Mouse (Mus musculus) liver, adult (tissue): ENCODE measurements around the gene Acod1.

ENCODE experiments used
- GATA4 ChIP-seq: IDR thresholded peaks from 2 replicates; pipeline ENCODE4 v1.6.1; 2014; ENCODE audit warnings: mild to moderate bottlenecking, low read length; ENCODE audit not compliant: insufficient replicate concordance

The Acod1 gene

DNA sequence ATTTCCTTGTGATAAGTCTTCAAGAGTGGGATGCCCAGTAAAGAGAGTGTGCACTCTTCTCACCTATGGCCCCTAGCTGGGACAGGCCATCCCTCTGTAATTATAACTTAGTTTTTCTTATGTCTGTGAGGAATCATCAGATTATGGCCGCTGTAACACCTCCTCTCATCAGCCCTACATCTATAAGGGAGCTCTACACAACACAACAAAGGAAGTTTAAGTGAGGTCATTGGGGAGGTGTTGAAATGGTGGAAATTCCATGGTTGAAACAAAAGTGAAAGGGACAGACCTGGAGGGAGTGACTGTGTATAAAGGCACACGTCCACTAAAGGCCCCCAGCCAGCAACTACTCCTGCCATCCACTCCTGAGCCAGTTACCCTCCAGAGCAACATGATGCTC lies at the start of gene Acod1:
TSS of gene Acod1 (plus strand) at position 301 of the 400 bp plus-strand sequence.
- TF ChIP-seq GATA4 = no peak

DNA sequence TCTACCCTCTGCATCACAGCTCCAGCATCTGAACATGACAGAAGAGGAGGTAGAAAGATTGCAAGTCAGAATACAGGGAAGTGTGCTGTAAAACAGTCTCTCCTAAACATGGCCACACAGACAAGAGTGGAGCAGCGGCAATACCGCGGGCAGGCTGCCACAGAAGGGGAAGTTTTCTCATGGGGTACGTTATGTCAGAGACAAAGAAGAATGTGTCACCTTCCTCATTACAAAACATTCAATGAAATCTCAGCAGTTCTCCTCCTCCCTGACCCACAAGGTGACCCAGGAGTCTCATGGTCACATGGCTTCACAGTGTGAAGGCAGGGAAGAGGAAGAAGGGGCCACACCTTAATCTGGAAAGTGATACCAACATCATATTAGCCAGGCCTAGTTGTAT lies 39.0 kb upstream of the Acod1 start:
- TF ChIP-seq GATA4 = no peak

DNA sequence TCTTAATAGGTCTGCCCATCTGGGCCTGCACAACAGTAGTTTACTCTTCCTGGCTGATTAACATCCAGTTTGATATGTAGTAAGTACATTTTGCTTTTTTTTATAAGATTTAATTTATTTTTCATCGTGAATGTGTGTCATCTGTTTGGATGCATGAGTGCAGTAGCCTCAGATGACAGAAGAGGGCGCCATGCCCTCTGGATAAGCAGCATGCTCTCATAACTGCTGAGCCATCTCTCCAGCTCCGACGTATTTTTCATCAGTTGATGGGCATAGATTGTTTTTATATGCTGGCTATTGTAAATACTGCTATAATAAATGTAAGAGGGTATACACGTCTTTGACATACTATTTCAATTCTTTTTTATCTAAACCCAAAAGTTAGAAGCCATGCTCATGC lies 35.0 kb upstream of the Acod1 start:
- no peak for TF ChIP-seq GATA4

DNA sequence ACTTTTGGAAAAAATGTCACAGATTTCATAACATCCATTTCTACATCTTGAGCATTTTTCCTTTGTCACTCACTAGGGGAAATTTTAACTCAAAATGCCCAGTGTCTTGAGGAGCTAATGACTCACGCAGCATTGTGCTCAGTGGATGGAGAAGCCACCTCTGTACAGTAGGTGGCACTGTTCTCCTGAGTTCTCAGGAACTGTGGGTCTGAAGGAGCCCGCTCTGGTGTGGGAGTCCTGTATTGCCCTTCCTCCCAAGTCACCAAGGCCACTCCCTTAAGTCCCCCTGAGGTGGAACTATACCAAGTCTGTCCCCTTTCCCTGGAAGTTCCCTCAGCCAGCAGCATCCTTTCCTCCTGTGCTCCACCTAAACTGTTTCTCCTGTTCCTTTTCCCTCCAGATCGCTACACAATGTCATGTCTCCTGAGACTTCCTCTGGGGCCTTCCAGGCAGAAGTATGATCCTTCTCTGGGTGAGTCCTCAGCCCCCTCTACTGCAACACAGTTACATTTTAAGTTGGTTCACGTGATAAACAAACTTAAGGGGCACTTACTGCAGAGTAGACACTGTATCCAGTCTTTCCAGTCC lies 34.1 kb upstream of the Acod1 start:
- no peak for TF ChIP-seq GATA4

DNA sequence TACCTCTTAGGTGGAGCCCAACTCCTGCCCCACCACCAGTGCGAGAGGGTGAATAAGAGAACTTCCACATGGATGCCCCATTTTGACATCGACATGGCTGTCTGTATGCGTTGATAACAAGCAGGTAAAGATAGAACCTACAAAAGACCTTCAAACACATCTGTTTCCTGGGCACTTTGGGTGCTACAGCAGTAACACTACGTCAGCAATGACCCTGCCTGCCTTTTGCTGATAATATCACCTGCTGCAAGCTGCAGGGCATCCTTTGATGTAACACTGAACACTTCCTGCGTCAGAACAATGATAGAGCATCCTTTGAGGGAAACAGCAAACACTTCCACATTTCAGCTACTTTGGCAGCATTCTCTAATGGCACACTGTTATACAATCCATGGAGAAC lies 29.8 kb upstream of the Acod1 start:
- no peak for TF ChIP-seq GATA4

DNA sequence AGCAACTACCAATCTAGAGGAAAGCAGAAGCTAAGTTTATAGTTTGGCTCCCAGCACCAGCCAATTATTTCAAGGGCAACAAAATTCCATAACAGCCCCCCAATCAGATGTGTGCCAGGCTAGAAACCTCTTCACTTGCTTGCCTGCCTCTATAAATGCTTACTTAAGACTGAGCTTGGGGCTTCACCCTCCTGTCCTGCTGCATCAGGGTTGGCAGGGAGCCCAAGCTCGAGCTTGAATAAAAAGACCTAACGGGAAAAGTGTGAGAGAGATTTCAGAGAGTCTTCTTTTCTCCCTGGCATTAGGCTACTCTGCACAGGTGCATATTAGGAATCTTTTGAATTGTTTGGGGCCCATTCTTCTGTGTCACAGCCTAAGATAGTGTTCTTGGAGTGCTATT lies 26.7 kb upstream of the Acod1 start:
- no peak for TF ChIP-seq GATA4

DNA sequence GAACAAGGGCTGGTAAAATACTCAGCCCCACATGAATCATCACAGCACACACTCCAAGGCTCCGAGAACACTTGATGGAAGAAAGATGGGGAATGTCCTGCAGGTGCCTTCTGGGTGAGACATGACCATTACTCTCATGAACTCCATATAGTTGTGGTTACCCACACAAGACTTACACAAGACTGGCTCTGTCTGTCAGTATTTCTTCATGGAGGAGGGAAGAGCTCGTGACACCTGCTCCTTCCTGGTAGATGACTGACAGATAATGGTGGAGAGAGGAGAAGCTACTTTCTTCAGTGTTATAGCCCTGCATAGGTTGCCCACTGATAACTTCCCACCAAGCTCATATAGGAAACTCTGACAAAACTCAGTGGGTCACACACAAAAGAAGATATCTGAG lies 17.6 kb upstream of the Acod1 start:
- no peak for TF ChIP-seq GATA4

DNA sequence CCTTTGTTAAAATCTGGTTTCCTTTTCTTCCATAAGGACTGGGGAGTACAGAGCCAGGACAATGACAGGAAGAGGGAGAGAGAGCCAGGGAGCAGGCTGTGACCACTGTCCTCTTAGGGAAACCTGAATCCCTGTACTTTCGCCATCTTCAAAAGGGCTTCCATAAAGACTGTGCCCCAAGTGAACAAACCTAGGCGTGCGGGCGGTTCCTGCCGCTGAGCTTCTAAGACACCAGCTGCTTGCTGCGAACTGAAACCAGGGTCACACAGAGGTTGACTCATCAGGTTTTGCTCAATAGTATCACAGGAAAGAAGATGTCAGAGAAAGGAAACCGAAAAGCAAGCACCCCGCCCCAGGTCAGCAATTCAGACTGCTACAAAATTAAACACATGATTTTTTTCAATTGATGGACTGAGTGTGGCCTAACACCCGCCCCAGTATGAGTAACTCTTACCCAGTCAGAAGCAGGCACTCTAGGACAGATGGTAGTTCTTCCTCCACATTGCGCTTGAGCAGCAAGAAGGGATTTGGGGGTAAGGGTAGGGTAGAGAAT lies 13.4 kb upstream of the Acod1 start:
- TF ChIP-seq GATA4 = no peak

DNA sequence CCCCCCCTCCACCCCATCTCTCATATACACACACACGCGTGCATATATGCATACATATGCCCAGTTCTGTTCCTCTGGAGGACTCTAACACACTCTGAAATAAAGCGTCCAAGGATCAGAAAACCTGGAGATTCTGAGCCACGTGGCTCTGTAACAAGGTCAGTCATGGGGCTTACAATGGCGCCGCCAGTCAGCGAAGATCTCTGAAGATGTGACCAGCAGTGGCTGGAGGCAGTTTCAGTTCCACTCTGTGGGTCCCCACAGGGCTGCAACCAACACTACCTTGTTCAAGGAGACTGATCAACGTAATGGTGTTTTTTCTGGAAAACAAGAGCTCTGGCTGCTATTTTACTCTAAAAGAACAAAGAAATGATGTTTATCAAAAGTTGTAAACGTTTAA lies 12.7 kb upstream of the Acod1 start:
- TF ChIP-seq GATA4 = no peak

DNA sequence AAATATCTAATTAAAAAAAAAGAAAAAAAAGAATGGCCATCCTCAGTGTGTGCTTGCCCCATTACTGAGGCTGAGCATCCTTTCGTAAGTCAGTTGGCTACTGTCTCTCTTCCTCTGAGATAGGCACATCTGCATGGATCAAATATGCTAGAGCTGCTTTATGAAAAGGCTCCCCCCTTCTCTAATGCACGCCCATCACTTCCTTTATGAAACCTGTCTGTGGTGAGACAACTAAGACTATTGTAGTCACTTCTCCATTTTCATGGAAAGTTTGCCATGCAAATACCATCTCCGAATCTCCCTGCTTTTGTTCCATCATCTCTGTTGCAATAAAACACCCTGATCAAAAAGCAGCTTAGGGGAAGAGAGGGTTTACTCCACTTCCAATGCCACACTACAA lies 9.8 kb upstream of the Acod1 start:
- no peak for TF ChIP-seq GATA4

DNA sequence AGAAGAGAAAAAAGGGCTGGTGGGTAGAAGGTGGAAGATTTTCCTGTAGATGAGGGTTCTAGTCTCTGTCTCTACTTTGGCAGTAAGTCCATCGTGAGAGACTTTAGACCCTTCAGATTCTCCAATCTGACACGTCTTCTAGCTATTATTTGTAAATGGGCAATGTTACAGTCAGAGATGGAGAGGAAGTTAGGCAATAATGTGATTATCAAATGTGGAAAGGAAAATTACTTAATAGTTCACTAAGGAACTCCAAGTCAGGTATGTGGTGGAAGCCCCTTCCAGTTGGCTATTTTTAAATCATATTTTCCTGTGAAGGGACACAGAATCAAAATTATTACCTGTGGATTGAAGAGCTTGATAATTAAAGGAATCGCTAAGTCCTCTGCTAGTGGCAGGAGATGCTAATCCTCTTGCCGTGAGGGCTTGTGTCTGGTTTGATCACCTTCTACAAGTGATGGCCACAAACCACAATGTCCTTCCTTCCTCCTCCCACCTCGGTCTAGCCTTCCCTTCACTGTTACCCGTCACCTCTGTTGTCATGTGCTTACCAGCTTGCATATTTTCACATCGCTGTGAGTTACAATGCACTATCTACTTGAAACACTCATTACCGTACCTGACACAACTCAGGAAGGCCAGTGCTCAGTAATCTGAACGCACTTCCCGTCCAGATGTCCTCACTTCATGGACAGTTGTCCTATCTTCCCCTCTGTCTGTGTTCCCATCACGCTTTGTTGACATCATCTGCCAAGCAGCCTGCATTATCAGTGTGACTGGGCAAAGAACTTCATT lies 1.7 kb downstream of the Acod1 start:
- TF ChIP-seq GATA4 = no peak

DNA sequence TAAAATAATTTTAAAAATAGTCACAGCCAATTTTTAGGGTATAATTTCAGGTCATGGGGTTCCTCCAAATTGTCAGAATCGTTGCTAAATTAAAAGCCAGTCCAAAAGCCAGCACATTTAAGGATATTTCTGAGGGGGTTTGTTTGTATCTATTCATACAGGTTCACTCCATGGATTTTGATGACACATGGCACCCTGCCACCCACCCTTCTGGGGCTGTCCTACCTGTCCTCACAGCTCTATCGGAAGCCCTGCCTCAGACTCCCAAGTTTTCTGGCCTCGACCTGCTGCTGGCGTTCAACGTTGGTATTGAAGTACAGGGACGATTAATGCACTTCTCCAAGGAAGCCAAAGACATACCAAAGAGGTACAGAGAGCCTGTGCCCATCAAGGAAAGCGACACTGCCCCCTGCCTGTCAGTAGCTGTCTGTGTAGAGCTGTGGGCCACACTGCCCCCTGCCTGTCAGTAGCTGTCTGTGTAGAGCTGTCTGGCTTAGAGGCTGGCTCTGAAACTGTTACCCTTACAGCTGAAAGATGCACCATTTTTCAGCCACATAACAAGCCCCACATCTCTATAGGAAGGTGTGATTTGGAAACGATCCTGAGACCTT lies 4.5 kb downstream of the Acod1 start:
- no peak for TF ChIP-seq GATA4

DNA sequence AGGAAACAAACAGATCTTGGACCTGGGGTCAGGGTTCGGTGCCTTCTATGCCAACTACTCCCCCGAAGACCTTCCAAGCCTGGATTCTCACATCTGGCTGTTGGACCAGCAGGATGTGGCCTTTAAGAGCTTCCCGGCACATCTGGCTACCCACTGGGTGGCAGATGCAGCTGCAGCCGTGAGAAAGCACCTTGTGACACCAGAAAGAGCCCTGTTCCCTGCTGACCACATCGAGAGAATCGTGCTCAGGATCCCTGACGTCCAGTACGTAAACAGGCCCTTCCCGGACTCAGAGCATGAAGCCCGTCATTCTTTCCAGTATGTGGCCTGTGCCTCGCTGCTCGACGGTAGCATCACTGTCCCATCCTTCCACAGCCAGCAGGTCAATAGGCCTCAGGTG lies 8.0 kb downstream of the Acod1 start:
- no peak for TF ChIP-seq GATA4

DNA sequence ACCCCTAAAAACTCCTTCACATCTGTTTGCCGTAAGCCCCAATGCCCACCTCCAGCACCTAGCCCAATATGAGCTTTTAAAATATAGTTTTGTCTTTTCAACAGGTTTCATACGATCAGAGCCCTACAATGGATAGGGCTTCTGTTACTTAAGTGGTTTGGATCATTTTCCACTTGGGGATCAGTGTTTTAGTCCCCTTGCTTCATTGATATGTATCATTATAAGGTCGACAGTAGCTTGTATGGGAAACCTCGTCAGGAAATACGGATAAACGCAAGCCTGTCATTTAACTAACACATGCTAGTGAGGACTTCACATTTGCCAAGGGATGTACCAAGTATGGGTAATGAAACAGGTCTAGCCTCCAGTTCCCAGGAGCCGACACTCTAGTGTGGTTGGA lies 9.8 kb downstream of the Acod1 start:
- no peak for TF ChIP-seq GATA4

DNA sequence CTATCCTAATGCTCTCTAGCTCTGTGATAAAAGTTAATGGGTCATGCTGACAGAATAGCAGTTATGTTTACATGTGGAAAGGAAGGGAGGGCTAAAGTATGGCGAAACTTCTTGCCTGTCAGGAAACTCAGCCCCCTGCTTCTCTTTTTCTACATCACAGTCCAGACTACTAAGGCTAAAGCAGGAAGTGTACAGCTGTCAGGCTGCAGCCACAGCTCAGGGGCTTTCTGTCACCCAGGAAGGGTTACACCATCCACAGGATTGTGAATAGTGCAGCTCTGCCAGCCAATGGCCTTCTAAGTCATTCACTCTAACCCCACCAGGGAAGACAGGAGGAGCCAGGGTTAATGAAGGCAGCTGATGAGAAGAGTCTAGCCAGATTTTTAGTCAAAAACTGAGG lies 12.2 kb downstream of the Acod1 start:
- no peak for TF ChIP-seq GATA4

DNA sequence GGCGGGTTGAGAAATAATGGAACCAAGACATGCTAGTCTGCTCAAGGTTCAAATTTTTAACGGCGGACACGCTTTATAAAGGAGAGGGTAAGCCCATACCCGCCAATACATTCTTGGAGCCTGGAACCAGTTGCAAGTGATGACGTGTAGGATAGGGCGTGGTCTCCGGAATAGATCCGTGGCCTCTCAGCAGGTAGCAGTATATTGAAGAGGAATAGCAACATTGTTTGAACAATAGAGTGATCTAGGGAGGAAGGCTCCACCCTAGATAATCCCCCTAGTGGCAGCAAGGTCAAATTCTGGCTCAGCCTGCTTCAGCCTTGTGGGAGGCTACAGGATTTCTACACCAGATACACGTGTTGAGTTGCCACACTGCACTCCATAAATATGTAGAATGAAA lies 12.7 kb downstream of the Acod1 start:
- no peak for TF ChIP-seq GATA4
